Mouse (Mus musculus) gastrocnemius, postnatal 25 days (tissue): Measurements from ENCODE around the gene Bmpr1b. TPM values are rescaled to one million over a fixed set of nuclear protein-coding genes. Genes with fewer than 3 reads are reported as not detected.
"Not testable (repeated sequence)": the region's sequence is repeated elsewhere in the genome, so short reads cannot be mapped to it uniquely, and the experiment has no call there.

Experiments
- DNase-seq: peaks from one replicate; pipeline ENCODE4 v3.0.0; 2022
- long read RNA-seq, 2 experiments: library from polyadenylated mRNA; stranded (forward); transcript quantifications; one replicate each; pipeline ENCODE4 v2.0.0; 2021
- total RNA-seq, 2 experiments: library from RNA; stranded (reverse); gene quantifications; 1 replicate in 1 of 2; 2 replicates in 1 of 2; pipeline ENCODE4 v1.2.3; 2021

The Bmpr1b gene
- total RNA-seq, result 1 to 10 TPM; 1.6 to 3.6 TPM
- long read RNA-seq, experiment 1, result 0 reads
- long read RNA-seq, experiment 2, full-length matches to known transcripts, result 1 of 2 reads
- long read RNA-seq, experiment 2, partial matches to known transcripts, result 0 of 2 reads
- long read RNA-seq, experiment 2, other reads (novel, unspliced or antisense), result 1 of 2 reads

DNA sequence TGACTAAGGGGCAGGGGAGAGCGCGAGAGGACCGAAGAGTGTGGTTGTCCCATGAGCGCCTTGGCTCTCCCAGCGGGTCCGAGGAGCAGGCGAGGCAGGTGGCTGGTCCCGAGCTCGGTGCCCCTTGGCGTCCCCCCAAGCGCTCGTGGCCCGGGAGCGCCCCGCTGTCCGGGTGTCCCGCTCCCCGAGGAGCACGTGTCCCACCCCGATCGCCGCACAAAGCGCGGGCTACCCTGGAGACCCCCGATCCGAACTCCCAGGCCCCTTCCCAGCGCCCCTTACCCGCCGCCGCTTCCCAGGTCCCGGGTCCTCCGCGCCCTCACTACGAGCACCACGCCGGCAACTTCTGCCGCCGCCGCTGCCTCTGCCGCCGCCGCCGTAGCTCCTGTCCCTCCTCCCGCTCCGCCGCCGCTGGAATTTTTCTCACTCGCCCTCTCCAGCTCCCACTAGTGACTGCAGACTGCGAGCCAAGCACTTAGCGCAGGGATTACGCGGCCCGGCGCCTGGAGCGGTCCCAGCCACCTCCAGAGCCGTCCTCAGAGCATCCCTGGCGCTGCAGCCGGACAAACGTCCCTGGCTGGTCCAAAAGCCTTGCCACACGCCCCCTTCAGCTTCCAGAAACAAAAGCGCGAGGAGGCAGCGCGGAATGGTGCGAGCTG is at the start of gene Bmpr1b:
Gene Bmpr1b (minus strand): TSS at position 563 of the 659 bp plus-strand sequence.
- DNase-seq, result peak; percentile 72

DNA sequence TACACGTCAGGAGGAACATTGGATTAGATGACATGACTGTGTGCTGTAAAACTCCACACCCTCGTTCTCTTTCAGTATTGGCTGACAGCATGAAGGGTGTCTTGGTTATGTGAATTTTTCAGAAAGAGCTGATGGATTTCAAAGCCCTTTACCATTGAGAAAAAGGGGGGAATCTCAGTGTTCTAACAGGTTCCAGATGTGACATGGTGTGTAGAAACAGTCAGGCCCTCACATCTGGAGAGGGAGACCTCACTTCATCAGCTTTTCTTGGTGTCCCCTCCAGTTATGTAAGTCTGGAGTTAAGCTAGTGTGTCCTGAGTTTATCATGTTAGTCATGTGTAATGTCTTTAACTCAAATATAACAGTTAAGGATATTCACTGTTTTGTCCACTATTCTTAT is 43.6 kb upstream of the Bmpr1b start:
- no peak for DNase-seq

- DNase-seq, result no peak
Observed at GRCm38 (mm10) chr3:142212186-142212585, 43.0 kb upstream of the Bmpr1b start.

GRCm38 (mm10) chr3:142209981-142210380 is 40.8 kb upstream of the Bmpr1b start:
- no peak for DNase-seq

DNA sequence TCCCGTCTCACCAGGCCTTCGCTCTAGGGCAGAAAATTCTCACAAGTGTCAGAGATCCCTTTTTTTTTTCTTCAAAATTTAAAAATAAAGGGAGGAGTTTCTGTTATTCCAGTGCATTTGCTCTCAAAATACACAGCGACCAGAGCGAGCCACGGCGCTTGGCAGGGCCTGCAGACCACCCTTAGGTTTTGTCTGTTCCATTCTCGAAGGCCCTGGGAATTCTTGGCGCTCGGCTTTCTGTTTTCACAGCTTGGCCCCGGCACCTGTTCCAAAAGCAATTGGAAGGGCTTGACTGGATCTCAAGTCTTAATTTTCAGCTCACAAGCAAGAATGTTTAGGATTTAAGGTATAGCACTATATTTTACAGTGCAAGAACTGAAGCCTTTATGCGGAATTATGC is 39.8 kb upstream of the Bmpr1b start:
- DNase-seq, result no peak

- DNase-seq, result no peak
Observed at GRCm38 (mm10) chr3:142207488-142207887, 38.3 kb upstream of the Bmpr1b start.

DNA sequence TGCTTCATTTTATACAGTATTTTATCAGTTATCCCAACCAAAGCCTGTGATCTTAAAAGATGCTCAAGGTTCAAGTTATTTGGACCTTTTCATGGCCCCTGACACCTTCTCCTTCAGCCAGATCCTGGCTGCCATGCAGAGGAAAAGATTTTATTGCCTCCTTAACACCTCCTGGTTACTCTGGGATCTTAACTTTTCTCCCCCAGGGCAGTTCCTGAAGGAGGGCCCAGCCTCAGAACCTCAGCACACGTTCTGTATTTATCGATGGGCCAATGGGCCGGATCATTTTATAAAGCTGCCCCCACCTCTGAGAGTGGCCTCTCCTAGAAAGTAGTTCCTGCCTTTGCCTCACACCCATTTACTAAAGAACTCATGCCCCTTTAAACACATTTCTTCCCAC is 37.1 kb upstream of the Bmpr1b start:
- no peak for DNase-seq

DNA sequence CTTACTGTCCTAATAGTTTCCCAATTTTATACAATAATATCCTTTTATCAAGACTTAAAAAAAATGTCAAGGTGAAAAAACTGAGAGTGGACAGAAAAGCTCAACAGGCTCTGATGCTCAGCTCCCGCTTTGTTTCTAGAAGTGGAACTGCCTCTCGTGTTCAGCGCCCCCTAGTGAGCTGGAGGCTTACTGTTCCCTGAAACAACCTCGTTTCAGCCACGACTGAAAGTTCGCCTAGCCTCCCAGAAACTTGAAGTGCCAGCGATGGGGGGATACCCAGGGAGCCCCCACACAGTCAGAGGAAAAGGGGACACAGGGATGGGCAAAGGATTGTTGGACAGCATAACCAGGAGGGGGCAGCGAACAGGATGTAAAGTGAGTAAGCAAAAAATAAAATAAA is 26.9 kb upstream of the Bmpr1b start:
- DNase-seq, result no peak

- not testable (repeated sequence) for DNase-seq
Observed at GRCm38 (mm10) chr3:142191627-142192026, 22.4 kb upstream of the Bmpr1b start.

DNA sequence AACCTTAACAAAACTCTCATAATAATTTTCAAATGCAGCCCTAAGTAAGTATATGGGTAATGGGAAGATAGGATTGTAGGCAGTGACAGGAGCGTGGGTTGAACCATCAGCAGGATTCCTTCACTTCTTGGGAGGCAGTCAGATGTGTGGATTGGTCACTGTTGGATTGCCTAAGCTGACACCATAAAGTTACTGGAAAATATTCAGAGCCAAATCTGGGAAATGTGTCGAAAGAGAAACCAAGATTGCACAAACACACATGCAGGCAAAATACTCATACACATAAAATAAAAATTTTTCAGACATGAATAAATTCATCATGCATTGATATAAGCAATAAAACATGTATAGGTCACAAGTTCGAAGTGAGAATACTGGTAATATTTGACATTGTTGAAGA is 17.3 kb upstream of the Bmpr1b start:
- DNase-seq, result no peak

DNA sequence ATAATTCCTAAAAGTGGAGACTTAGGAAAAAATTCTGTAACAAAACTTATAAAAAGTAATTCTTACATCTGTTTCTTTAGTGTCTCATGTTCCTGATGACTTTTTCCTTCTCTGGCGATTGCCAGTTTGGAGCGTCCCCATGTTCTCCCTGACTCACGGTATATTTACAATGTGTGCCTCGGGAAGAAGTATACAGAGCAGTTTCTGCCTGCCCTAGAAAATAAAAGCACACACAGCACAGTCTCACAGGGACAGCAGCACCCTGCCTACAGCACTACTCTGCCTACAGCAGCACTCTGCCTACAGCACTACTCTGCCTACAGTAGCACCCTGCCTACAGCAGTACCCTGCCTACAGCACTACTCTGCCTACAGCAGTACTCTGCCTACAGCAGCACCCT is 4.8 kb upstream of the Bmpr1b start:
- DNase-seq, result no peak

GRCm38 (mm10) chr3:142168251-142168862 is 868 bp downstream of the Bmpr1b start:
- no peak for DNase-seq

GRCm38 (mm10) chr3:142164981-142165380 is 4.2 kb downstream of the Bmpr1b start:
- DNase-seq, result no peak

DNA sequence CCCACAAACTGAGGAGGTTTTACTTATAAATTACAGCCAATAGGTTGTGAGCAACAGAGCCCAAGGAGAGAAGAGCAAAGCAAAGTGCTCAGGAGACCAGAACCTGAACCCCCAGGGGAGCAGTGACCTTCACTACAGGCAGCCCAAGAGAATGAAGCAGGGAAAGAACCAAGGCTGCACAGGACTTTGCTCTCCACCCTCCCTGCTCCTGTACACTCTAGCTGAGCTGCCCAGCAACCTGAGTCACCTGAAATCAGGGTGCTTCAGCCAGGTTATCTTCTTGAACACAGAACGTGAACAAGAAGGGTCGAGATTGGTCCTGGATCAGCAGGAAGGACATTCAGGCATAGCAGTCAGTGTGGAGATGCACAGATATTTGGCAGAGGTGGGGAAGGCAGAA is 5.3 kb downstream of the Bmpr1b start:
- DNase-seq, result no peak

DNA sequence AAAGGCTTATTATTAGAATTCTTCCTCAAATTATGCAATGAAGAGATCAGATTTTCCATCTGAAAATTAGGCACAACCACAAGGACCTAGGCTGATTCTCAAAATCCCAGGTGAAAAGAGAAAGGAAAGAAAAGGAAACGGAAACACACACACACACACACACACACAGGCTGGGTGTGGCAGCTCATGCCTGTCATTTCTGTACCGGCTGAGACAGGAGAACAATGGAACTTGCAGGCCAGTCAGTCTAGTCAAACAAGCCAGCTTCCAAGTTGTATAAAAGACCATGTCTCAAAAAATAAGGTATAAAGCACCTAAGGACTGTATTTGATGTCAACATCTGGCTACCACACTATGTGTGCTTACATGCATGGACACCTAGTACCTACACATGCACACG is 7.8 kb downstream of the Bmpr1b start:
- DNase-seq, result no peak

DNA sequence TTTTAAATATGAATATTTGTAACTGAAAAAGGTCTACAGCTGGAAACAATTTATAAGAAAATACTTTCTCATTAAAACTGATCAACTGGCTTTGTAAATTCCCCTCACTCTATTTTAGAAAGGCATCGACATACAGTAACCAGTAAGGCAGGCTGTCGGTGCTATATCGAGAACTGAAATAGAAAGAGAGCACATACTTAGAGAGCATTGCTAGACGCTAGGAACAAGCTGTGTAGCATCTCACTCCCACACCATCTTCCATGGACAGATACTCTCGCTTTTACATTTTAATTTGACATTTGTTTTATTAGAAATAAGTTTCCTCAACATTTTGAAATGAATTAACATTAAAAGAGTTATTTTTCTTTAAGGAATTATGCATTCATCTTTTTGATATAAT is 17.2 kb downstream of the Bmpr1b start:
- no peak for DNase-seq

DNA sequence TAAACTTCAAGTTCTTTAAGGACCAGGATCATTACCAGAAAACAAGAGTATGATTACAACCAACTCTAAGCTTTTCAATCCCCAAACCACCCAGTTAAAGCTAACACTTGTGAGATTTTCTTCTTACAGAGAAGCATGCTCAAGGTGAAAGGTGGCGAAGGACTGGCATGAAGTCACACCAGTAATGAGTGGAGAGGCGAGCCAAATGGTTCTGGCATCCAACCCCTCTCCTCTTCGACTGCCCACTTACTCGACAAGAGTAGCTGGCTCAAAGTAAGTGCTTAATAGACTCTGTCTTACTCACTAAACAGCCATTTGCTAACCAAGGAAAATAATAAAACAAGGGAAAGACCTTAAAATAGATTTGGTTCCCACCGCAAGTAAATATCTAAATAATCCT is 30.4 kb downstream of the Bmpr1b start:
- no peak for DNase-seq

GRCm38 (mm10) chr3:142126379-142126778 is 42.8 kb downstream of the Bmpr1b start:
- no peak for DNase-seq

- peak; percentile 14 for DNase-seq
Observed at GRCm38 (mm10) chr3:142125556-142125955, 43.7 kb downstream of the Bmpr1b start.

- no peak for DNase-seq
Observed at GRCm38 (mm10) chr3:142124255-142124654, 45.0 kb downstream of the Bmpr1b start.

DNA sequence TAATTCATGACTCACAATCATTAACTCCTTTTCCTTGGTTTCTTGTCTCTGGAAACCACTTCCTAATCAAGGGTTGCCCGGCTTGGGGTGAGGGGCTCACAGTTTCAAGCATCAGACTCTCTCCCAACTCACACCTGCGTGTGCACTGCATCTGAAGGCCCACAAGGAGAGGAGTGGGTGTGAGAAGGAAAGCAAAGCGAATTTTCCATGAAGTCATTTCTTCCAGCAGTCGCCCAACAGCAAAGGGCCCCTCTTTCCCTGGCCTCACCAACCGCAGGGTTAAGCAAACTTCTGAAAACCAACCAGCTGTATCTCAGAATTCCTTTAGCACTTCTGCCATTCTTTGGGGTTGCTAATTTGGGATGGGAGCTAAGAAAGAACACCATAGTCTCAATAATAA is 46.8 kb downstream of the Bmpr1b start:
- no peak for DNase-seq

GRCm38 (mm10) chr3:142120795-142121194 is 48.4 kb downstream of the Bmpr1b start:
- DNase-seq, result no peak

DNA sequence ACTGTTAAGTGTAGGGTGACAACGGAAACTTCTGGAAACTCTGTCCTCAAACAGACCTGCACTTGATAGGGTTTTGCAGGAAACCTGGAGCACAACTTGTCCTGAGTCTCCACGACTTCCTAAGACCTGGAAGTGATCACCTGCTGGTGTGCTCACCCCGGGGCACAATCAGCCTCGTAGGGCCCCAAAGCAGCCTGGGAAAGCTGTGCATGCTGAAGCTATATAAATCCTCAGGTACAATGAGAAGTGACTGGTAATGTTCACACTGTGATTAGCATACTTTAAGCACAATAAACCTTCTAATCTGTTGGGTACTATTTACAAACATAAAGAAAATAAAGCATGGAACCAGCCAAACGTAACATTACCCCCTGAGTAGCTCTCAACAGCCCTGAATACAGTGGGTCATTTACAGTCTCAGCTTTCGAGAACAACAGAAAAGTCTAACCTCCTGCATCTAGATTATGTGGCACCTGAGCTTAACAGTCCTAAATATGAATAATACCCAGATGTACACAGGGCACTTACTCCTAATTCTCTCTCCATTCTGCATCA is 54.4 kb downstream of the Bmpr1b start:
- no peak for DNase-seq

- no peak for DNase-seq
Observed at GRCm38 (mm10) chr3:142114190-142114589, 55.0 kb downstream of the Bmpr1b start.
